Mouse (Mus musculus): ENCODE data around the gene Glis1. TPM values are rescaled to one million over a fixed set of nuclear protein-coding genes. Genes with fewer than 3 reads are reported as not detected.

The Glis1 gene
- total and polyA plus RNA-seq, 3 experiments: 0.16 to 0.38 (median 0.20) TPM

DNA sequence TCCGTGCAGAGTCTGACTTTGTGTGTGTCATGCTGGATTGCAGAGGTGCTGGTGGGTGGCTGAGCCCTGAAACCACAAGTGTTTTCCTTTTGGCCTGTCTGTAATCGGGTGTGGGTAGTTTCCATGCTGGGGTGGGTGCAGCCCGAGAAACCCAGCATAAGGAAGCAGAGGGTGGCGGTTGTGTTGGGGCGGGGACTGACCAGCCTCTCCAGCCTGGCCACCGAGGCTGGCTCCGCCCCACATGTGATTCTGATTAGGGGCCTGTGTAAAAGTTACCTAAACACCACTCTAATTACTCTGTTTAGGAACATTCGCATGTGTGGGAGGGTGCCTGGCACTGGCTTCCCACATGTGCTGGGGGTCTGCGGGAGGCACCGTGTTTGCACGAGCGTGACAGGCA, 23.2 kb downstream of the Glis1 start:
- Histone ChIP-seq H3K4me3 (ENCODE audit: low read depth, low read length) (no peak overlapping the region), H3K27me3 (ENCODE audit: insufficient read depth, low read length) (peaks cover 38% of the 10 kb centered on the region), H3K9me3 (replicated peaks) (no peaks in the 10 kb centered on the region), H3K4me1 (ENCODE audit: insufficient read depth, low read depth, low read length) (peaks cover 5% of the 10 kb centered on the region; the same call in 1 of the 2 replicates), H3K36me3 (replicated peaks) (no peaks in the 10 kb centered on the region)
- ATAC-seq (ENCODE audit: extremely low read depth, insufficient number of reproducible peaks, low FRiP score, poor library complexity, severe bottlenecking): no peak
- no peak for TF ChIP-seq TAL1 (conservative IDR thresholded peaks at IDR 0.05; ENCODE audit: low read depth, low read length)
- TF ChIP-seq GATA2 (IDR thresholded peaks at IDR 0.05; ENCODE audit: borderline replicate concordance, low read depth, low read length): no peak
- TF ChIP-seq POLR2AphosphoS5 (IDR thresholded peaks at IDR 0.05; ENCODE audit: insufficient replicate concordance, low read depth, low read length): no peak
- TF ChIP-seq CTCF (IDR thresholded peaks at IDR 0.05; ENCODE audit: low read depth, low read length): no peak
- no peak for TF ChIP-seq GATA1 (IDR thresholded peaks at IDR 0.05; ENCODE audit: borderline replicate concordance, low read length)
- no peak for DNase-seq (ENCODE audit: low spot score)

DNA sequence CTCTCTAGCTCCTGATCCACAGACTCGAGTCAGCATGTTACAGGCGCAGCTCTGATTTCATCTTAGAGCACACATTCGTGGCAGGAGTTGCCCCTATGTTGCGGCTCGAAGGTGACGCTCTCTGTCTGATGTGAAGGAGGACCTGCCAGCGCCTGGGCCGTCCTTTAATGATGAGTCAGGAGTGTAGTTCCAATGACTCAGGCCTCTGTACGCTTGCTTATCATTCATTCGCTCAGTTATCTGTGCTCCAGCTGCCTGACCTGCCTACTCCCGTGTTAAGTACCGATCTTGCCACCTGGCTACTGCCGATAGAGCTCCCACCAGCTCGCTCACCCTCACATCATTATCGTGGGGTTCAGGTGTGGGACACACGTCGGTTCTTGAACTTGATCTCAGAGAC, 24.5 kb downstream of the Glis1 start:
- peaks cover 40% of the 10 kb centered on the region for H3K27me3 ChIP-seq (ENCODE audit: insufficient read depth, low read length)
- no peaks in the 10 kb centered on the region for H3K4me1 ChIP-seq (ENCODE audit: insufficient read depth, low read depth, low read length)
- no peak overlapping the region for H3K4me3 ChIP-seq (ENCODE audit: low read depth, low read length)
- no peaks in the 10 kb centered on the region for H3K36me3 ChIP-seq (replicated peaks)
- no peaks in the 10 kb centered on the region for H3K9me3 ChIP-seq (replicated peaks)
- DNase-seq (ENCODE audit: low spot score): no peak
- ATAC-seq (ENCODE audit: extremely low read depth, insufficient number of reproducible peaks, low FRiP score, poor library complexity, severe bottlenecking): no peak
- TF ChIP-seq CTCF (IDR thresholded peaks at IDR 0.05; ENCODE audit: low read depth, low read length) (no peak), TAL1 (conservative IDR thresholded peaks at IDR 0.05; ENCODE audit: low read depth, low read length) (no peak), POLR2AphosphoS5 (IDR thresholded peaks at IDR 0.05; ENCODE audit: insufficient replicate concordance, low read depth, low read length) (no peak), GATA2 (IDR thresholded peaks at IDR 0.05; ENCODE audit: borderline replicate concordance, low read depth, low read length) (no peak), GATA1 (IDR thresholded peaks at IDR 0.05; ENCODE audit: borderline replicate concordance, low read length) (no peak)

DNA sequence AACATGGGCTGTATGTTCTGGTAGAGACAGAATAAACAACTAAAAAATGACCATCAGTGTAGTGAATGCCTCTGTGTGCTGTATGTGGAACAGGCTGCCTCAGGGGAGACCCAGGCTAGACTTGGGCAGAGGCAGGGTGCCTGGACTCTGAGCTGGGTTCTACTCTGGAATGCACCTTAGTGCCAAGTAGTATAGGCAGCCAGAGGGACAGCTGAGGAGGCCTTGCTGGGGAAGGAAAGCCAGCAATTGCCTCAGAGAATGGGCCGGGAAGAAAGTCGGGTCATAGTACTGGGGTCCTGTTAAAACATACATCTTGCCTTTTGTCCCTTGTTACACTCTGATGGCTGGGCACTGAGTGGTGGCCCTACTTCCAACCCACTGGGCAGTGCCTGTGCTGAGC, 25.1 kb downstream of the Glis1 start:
- Histone ChIP-seq H3K4me3 (ENCODE audit: low read depth, low read length) (no peak overlapping the region), H3K9me3 (replicated peaks) (no peaks in the 10 kb centered on the region), H3K27me3 (ENCODE audit: insufficient read depth, low read length) (peaks cover 43% of the 10 kb centered on the region), H3K4me1 (ENCODE audit: insufficient read depth, low read depth, low read length) (no peaks in the 10 kb centered on the region), H3K36me3 (replicated peaks) (no peaks in the 10 kb centered on the region)
- ATAC-seq (ENCODE audit: extremely low read depth, insufficient number of reproducible peaks, low FRiP score, poor library complexity, severe bottlenecking) (no peak), DNase-seq (ENCODE audit: low spot score) (no peak)
- TF ChIP-seq TAL1 (conservative IDR thresholded peaks at IDR 0.05; ENCODE audit: low read depth, low read length) (no peak), GATA2 (IDR thresholded peaks at IDR 0.05; ENCODE audit: borderline replicate concordance, low read depth, low read length) (no peak), GATA1 (IDR thresholded peaks at IDR 0.05; ENCODE audit: borderline replicate concordance, low read length) (no peak), CTCF (IDR thresholded peaks at IDR 0.05; ENCODE audit: low read depth, low read length) (no peak), POLR2AphosphoS5 (IDR thresholded peaks at IDR 0.05; ENCODE audit: insufficient replicate concordance, low read depth, low read length) (no peak)

- TF ChIP-seq GATA1 (IDR thresholded peaks at IDR 0.05; ENCODE audit: borderline replicate concordance, low read length): no peak
- no peak for TF ChIP-seq TAL1 (conservative IDR thresholded peaks at IDR 0.05; ENCODE audit: low read depth, low read length)
- no peak for TF ChIP-seq POLR2AphosphoS5 (IDR thresholded peaks at IDR 0.05; ENCODE audit: insufficient replicate concordance, low read depth, low read length)
- no peak for TF ChIP-seq GATA2 (IDR thresholded peaks at IDR 0.05; ENCODE audit: borderline replicate concordance, low read depth, low read length)
- TF ChIP-seq CTCF (IDR thresholded peaks at IDR 0.05; ENCODE audit: low read depth, low read length): no peak
- Histone ChIP-seq H3K36me3 (replicated peaks) (no peaks in the 10 kb centered on the region), H3K4me3 (ENCODE audit: low read depth, low read length) (no peak overlapping the region), H3K9me3 (replicated peaks) (no peaks in the 10 kb centered on the region), H3K27me3 (ENCODE audit: insufficient read depth, low read length) (peaks cover 43% of the 10 kb centered on the region), H3K4me1 (ENCODE audit: insufficient read depth, low read depth, low read length) (no peaks in the 10 kb centered on the region)
- DNase-seq (ENCODE audit: low spot score) (no peak), ATAC-seq (ENCODE audit: extremely low read depth, insufficient number of reproducible peaks, low FRiP score, poor library complexity, severe bottlenecking) (no peak)
Measured at GRCm38 (mm10) chr4:107460468-107460867, 26.1 kb downstream of the Glis1 start.

DNA sequence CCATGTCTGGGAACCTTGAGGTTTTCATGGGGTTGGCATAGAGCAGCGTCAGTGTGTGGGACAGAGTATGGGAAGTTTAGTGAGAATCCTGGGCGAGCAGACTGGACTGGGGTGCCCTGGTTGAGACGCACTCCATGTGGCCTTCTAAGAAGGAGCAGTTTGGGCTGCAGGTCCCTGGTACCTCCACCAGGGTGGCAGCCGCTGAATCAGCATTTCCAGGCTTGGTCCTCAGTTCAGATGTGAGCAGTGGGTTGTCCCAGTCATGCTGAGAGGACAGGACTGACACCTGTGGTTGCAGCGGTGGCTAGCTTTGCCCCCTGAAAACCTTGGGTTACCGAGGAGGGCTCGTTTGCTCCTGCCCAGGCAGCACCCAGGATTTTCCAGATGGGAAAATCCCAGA, 33.4 kb downstream of the Glis1 start:
- Histone ChIP-seq H3K4me3 (ENCODE audit: low read depth, low read length) (no peak overlapping the region), H3K36me3 (replicated peaks) (no peaks in the 10 kb centered on the region), H3K27me3 (ENCODE audit: insufficient read depth, low read length) (peaks cover 32% of the 10 kb centered on the region), H3K4me1 (ENCODE audit: insufficient read depth, low read depth, low read length) (no peaks in the 10 kb centered on the region), H3K9me3 (replicated peaks) (no peaks in the 10 kb centered on the region)
- DNase-seq (ENCODE audit: low spot score) (no peak), ATAC-seq (ENCODE audit: extremely low read depth, insufficient number of reproducible peaks, low FRiP score, poor library complexity, severe bottlenecking) (no peak)
- TF ChIP-seq TAL1 (conservative IDR thresholded peaks at IDR 0.05; ENCODE audit: low read depth, low read length) (no peak), GATA1 (IDR thresholded peaks at IDR 0.05; ENCODE audit: borderline replicate concordance, low read length) (no peak), GATA2 (IDR thresholded peaks at IDR 0.05; ENCODE audit: borderline replicate concordance, low read depth, low read length) (no peak)

GRCm38 (mm10) chr4:107468264-107468663, 33.9 kb downstream of the Glis1 start:
- no peak for TF ChIP-seq GATA2 (IDR thresholded peaks at IDR 0.05; ENCODE audit: borderline replicate concordance, low read depth, low read length)
- no peak for TF ChIP-seq CTCF (IDR thresholded peaks at IDR 0.05; ENCODE audit: low read depth, low read length)
- TF ChIP-seq GATA1 (IDR thresholded peaks at IDR 0.05; ENCODE audit: borderline replicate concordance, low read length): no peak
- TF ChIP-seq TAL1 (conservative IDR thresholded peaks at IDR 0.05; ENCODE audit: low read depth, low read length): no peak
- no peak for TF ChIP-seq POLR2AphosphoS5 (IDR thresholded peaks at IDR 0.05; ENCODE audit: insufficient replicate concordance, low read depth, low read length)
- peaks cover 30% of the 10 kb centered on the region; the same call in 1 of the 2 replicates for H3K27me3 ChIP-seq (ENCODE audit: insufficient read depth, low read length)

More at GRCm38 (mm10) chr4:107468264-107468663, 33.9 kb downstream of the Glis1 start:
- H3K4me1 ChIP-seq (ENCODE audit: insufficient read depth, low read depth, low read length): no peaks in the 10 kb centered on the region
- H3K4me3 ChIP-seq (ENCODE audit: low read depth, low read length): no peak overlapping the region
- no peaks in the 10 kb centered on the region for H3K9me3 ChIP-seq (replicated peaks)
- ATAC-seq (ENCODE audit: extremely low read depth, insufficient number of reproducible peaks, low FRiP score, poor library complexity, severe bottlenecking) (no peak), DNase-seq (ENCODE audit: low spot score) (no peak)
- no peaks in the 10 kb centered on the region for H3K36me3 ChIP-seq (replicated peaks)

Data from G1E (cell line).